ENCODE assay signal across 1 mouse cellular context in the genomic region with DNA sequence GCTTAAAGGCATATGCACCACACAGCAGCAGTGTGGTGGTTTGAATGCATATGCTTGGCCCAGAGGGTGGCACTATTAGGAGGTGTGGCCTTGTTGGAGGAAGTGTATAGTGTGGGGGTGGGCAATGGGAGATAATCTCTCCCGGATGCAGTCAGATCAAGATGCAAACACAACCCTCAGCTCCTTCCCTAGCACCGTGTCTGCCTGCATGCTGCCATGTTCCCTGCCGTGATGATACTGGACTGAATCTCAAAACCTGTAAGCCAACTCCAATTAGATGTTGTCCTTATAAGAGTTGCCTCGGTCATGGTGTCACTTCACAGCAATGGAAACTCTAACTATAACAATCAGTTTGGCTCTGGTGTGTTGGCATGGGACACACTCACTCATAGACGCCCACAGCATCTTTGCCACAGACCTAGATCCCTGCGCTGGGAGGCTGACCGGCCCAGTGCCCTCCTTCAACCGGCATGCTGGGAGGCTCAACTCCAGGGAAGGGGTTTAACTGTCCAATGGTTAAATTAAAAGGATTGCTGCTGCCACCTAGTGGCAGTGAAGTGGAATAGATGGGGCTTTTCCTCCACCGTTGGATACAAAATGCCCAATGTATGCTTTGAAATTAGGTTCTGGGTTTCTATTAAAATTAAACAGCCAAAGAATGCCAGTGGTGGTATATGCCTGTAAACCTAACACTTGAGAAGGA.
TF ChIP-seq lines count a peak whose summit lies in the region.

No protein-coding gene starts in this region.

TF ChIP-seq in MEL, 35 proteins besides CTCF, POLR2A, EP300 and RAD21 (continued from another document):
- peak; percentile 54; the same call in 1 of the 2 replicates for TF ChIP-seq CHD1 (IDR thresholded peaks at IDR 0.05; ENCODE audit: low read depth, low read length)
- TF ChIP-seq ELF1 (IDR thresholded peaks at IDR 0.05; ENCODE audit: low read depth, low read length): peak; percentile 61
- no peak for TF ChIP-seq E2F4 (IDR thresholded peaks at IDR 0.05; ENCODE audit: borderline replicate concordance, low read depth, low read length)
- TF ChIP-seq SMC3 (IDR thresholded peaks at IDR 0.05; ENCODE audit: low read depth, low read length): peak; percentile 66
- peak; percentile 31; the same call in 1 of the 2 replicates for TF ChIP-seq BHLHE40 (IDR thresholded peaks at IDR 0.05; ENCODE audit: borderline replicate concordance, low read depth, low read length)
- TF ChIP-seq TAL1 (IDR thresholded peaks at IDR 0.05; ENCODE audit: low read length): no peak
- TF ChIP-seq MXI1 (IDR thresholded peaks at IDR 0.05; ENCODE audit: low read depth, low read length): peak; percentile 88
- no peak for TF ChIP-seq USF1 (IDR thresholded peaks at IDR 0.05; ENCODE audit: low read depth, low read length)
- no peak for TF ChIP-seq MEF2A (IDR thresholded peaks at IDR 0.05; ENCODE audit: extremely low read depth, insufficient replicate concordance, low read depth, low read length, poor library complexity, severe bottlenecking)
- peak; percentile 84; the same call in 1 of the 2 replicates for TF ChIP-seq POLR2AphosphoS5 (IDR thresholded peaks at IDR 0.05; ENCODE audit: borderline replicate concordance, low read depth, low read length)
- TF ChIP-seq POLR2AphosphoS2 (IDR thresholded peaks at IDR 0.05; ENCODE audit: low read length): peak; percentile 91
- no peak for TF ChIP-seq USF2 (IDR thresholded peaks at IDR 0.05; ENCODE audit: borderline replicate concordance in 1 of 2, insufficient read depth in 1 of 2, low read depth in 1 of 2, low read length in 2 of 2)
- TF ChIP-seq MAZ (IDR thresholded peaks at IDR 0.05; ENCODE audit: low read depth, low read length): no peak
- TF ChIP-seq MAX (IDR thresholded peaks at IDR 0.05; ENCODE audit: low read length): peak; percentile 72
- TF ChIP-seq MAFK (IDR thresholded peaks at IDR 0.05; ENCODE audit: borderline replicate concordance, low read depth, low read length): no peak
